Mouse (Mus musculus): ENCODE measurements around the gene St3gal2.

DNA sequence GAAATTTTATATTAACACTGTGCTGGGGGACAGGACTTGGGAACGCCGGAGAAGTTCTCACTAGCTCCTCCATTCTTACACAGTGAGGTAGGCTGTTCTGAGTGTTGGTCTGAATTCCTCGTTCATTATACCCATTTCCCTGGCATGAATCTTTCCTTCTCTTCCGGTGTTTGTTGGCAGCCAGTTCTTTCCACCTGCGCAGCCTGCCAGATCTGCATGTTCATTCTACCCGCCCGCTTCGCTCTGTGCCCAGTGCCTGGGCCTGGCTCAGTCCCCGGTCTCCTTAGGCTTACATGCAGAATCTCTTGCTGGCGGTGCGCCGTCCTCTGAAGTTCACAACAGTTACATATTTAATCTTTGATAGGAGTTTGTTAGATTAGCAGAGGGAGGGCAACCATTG, 16.5 kb downstream of the St3gal2 start:
- TF ChIP-seq POLR2A (IDR thresholded peaks at IDR 0.05; ENCODE audit: borderline replicate concordance, control insufficient read depth, low read depth, low read length): no peak
- TF ChIP-seq CTCF (IDR thresholded peaks at IDR 0.05; ENCODE audit: control insufficient read depth, insufficient read depth, low read length): no peak

All from bone marrow, adult 2 months (tissue).